Mouse (Mus musculus): ENCODE data around the gene Uqcr11. TPM values are rescaled to one million over a fixed set of nuclear protein-coding genes. Genes with fewer than 3 reads are reported as not detected.

Uqcr11 gene
- polyA plus RNA-seq (2015; fragmentation: Nextera tagmentation; extraction: Ambion mirVana), result 455 and 522 TPM in 2 replicates

DNA sequence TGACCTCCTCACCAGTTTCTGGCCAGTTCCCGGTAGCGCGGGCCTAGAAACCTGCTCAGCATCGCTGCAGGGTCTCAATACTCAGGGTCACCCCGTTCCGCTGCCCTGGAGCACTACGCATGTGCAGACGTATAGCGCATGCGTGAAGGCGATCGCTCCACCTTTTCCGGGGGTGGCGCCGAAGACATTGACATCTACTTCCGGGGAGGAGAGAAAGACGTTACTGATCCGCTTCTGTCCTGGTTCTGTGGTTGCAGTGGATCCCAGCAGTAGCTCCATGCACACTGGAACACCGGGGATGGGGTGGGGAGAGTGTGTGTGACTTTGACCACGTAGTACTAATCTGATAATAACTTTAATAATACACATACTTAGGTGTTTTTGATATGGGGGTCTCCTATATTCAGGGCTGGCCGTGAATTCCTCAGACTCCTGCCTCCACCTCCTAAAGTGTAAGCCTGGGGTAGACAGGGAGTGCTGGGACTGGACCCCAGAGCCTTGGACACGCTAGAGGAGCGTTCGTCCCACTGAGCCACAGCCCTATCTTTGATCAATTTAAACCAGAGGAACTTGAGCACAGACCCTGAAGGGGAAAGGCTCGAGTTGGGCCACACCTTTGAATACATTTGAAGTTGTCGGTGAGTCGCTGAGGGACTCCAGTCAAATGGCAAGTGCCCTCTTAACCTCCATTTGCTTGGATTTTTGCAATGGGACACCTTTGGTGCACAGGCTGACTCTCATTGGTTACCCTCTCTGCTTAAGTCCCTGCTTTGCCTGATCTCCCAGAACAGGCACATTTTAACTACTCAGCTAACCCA, at the start of gene Uqcr11:
Gene Uqcr11, minus strand, starts transcription at position 147 of the 818 bp plus-strand sequence.
- ATAC-seq, result peak; percentile 89
- 2% methylated on average over 27 of the region's 27 CpGs for WGBS

DNA sequence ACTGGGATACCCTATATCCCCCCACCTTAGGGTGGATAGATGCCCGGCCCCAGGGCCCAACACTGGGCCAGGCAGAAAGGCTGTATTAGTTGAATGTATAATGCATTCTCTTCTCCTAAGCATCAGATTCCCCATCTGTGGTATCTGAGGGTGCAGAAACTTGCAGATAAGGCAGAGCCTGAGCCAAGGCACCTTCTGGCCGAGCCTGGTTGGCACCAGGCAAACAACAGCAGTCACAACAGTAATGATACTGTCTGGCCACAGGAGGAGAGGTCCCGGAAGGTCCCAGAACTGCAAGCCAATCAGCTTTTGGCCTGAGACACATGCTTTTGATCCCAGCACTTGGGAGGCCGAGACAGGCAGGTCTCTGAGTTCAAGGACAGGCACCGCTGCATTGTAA, 49.1 kb upstream of the Uqcr11 start:
- H3K27me3 ChIP-seq (replicated peaks; ENCODE audit: control insufficient read depth, insufficient read depth, low read length), result no peaks in the 10 kb centered on the region
- H3K9me3 ChIP-seq (ENCODE audit: control insufficient read depth, low read length), result no peaks in the 10 kb centered on the region
- H3K27ac ChIP-seq (ENCODE audit: low read length), result no peak overlapping the region
- H3K36me3 ChIP-seq (ENCODE audit: control insufficient read depth, insufficient read depth), result no peaks in the 10 kb centered on the region
- H3K9ac ChIP-seq (replicated peaks; ENCODE audit: low read depth, low read length), result no peak overlapping the region
- H3K4me3 ChIP-seq (replicated peaks; ENCODE audit: low read length), result no peak overlapping the region
- H3K4me2 ChIP-seq (ENCODE audit: low read length), result no peak overlapping the region
- WGBS, result 80% methylated on average over 5 of the region's 5 CpGs
- no peaks in the 10 kb centered on the region for H3K4me1 ChIP-seq (replicated peaks; ENCODE audit: control insufficient read depth, insufficient read depth, low read length)
- ATAC-seq, result no peak

More for the DNA sequence above, at the start of gene Uqcr11:
- H3K4me1 ChIP-seq (replicated peaks; ENCODE audit: control insufficient read depth, insufficient read depth, low read length), result peaks cover 21% of the 10 kb centered on the region
- H3K27me3 ChIP-seq (replicated peaks; ENCODE audit: control insufficient read depth, insufficient read depth, low read length), result no peaks in the 10 kb centered on the region
- H3K27ac ChIP-seq (ENCODE audit: low read length), result peak within 1 kb of the TSS; percentile 74
- peak within 1 kb of the TSS; percentile 78 for H3K9ac ChIP-seq (replicated peaks; ENCODE audit: low read depth, low read length)
- H3K9me3 ChIP-seq (ENCODE audit: control insufficient read depth, low read length), result no peaks in the 10 kb centered on the region
- peak within 1 kb of the TSS; percentile 97 for H3K4me2 ChIP-seq (ENCODE audit: low read length)
- peak within 1 kb of the TSS; percentile 83 for H3K4me3 ChIP-seq (replicated peaks; ENCODE audit: low read length)
- peaks cover 23% of the 10 kb centered on the region for H3K36me3 ChIP-seq (ENCODE audit: control insufficient read depth, insufficient read depth)

DNA sequence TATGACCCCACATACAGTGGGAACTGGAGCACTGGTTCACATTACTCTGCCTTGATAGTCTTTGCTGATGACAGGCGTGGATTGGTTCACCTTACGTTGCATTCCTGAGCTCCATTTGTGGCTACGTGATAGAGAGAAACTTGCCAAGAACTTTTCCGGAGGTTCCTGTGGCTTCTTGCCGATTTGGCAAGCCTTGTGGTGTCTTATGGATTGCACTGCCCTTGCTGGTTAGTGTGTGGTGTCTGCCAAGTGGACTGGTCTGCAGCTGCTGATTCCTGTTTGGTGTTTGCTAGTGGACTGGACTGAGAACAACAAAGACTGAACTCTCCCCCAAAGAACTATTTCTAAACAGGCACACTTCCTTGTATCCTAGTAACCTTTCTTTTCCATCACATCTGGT, 48.2 kb upstream of the Uqcr11 start:
- Histone ChIP-seq H3K4me1 (replicated peaks; ENCODE audit: control insufficient read depth, insufficient read depth, low read length) (no peaks in the 10 kb centered on the region), H3K9ac (replicated peaks; ENCODE audit: low read depth, low read length) (no peak overlapping the region), H3K4me2 (ENCODE audit: low read length) (no peak overlapping the region), H3K9me3 (ENCODE audit: control insufficient read depth, low read length) (no peaks in the 10 kb centered on the region), H3K27ac (ENCODE audit: low read length) (no peak overlapping the region), H3K36me3 (ENCODE audit: control insufficient read depth, insufficient read depth) (no peaks in the 10 kb centered on the region), H3K27me3 (replicated peaks; ENCODE audit: control insufficient read depth, insufficient read depth, low read length) (0 out of 2 replicates have a peak, but pooled peaks cover 2% of the 10 kb centered on the region), H3K4me3 (replicated peaks; ENCODE audit: low read length) (no peak overlapping the region)
- no peak for ATAC-seq
- 86% methylated on average over 5 of the region's 5 CpGs for WGBS

DNA sequence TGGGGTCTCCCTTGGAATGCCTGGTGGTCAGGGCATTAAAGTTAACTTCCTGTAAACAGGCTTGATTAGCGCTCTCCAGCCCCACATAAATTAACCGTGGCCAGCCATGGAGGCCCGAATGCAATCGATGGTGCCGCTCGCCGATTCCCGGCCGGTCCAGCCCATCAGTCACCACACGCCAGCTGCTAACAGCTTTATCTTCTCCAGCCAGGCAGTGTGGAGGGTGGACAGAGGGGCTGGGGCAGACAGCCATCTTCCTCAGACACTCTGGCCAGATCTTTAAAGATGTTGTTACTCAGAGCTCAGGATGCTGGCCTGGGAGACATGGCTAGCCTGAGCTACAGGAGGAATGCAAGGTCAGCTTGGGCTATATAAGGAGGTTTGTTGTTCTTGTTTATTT, 47.0 kb upstream of the Uqcr11 start:
- no peak overlapping the region for H3K4me3 ChIP-seq (replicated peaks; ENCODE audit: low read length)
- 0 out of 2 replicates have a peak, but pooled peaks cover 2% of the 10 kb centered on the region for H3K27me3 ChIP-seq (replicated peaks; ENCODE audit: control insufficient read depth, insufficient read depth, low read length)
- no peak overlapping the region for H3K4me2 ChIP-seq (ENCODE audit: low read length)
- no peaks in the 10 kb centered on the region for H3K9me3 ChIP-seq (ENCODE audit: control insufficient read depth, low read length)
- no peaks in the 10 kb centered on the region for H3K4me1 ChIP-seq (replicated peaks; ENCODE audit: control insufficient read depth, insufficient read depth, low read length)
- H3K9ac ChIP-seq (replicated peaks; ENCODE audit: low read depth, low read length), result no peak overlapping the region
- H3K36me3 ChIP-seq (ENCODE audit: control insufficient read depth, insufficient read depth), result no peaks in the 10 kb centered on the region
- H3K27ac ChIP-seq (ENCODE audit: low read length), result no peak overlapping the region
- WGBS, result 81% methylated on average over 10 of the region's 10 CpGs
- ATAC-seq, result no peak

DNA sequence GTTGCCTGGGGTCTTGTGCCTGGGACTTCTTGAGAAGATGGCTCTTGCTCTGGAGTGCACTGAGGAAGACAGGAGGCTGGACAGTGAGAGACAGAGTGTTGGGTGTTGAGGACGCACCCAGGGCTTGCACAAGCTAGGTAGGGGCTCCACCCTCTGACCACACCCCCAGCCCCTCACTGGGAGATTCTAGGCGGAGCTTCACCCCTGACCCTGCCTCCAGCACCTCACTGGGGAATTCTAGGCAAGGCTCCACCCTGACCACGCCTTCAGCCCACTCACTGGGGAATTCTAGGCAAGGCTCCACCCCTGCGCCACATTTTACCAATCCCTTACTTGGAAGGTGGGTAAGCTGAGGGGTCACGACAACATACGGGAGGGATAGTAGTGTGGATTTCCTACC, 44.0 kb upstream of the Uqcr11 start:
- no peak overlapping the region for H3K9ac ChIP-seq (replicated peaks; ENCODE audit: low read depth, low read length)
- H3K4me3 ChIP-seq (replicated peaks; ENCODE audit: low read length), result no peak overlapping the region
- 6% methylated on average over 6 of the region's 6 CpGs for WGBS
- no peaks in the 10 kb centered on the region for H3K36me3 ChIP-seq (ENCODE audit: control insufficient read depth, insufficient read depth)
- ATAC-seq, result no peak
- no peaks in the 10 kb centered on the region for H3K9me3 ChIP-seq (ENCODE audit: control insufficient read depth, low read length)
- no peak overlapping the region for H3K27ac ChIP-seq (ENCODE audit: low read length)
- H3K4me1 ChIP-seq (replicated peaks; ENCODE audit: control insufficient read depth, insufficient read depth, low read length), result peaks cover 3% of the 10 kb centered on the region
- peaks cover 7% of the 10 kb centered on the region; the same call in 1 of the 2 replicates for H3K27me3 ChIP-seq (replicated peaks; ENCODE audit: control insufficient read depth, insufficient read depth, low read length)
- no peak overlapping the region for H3K4me2 ChIP-seq (ENCODE audit: low read length)

DNA sequence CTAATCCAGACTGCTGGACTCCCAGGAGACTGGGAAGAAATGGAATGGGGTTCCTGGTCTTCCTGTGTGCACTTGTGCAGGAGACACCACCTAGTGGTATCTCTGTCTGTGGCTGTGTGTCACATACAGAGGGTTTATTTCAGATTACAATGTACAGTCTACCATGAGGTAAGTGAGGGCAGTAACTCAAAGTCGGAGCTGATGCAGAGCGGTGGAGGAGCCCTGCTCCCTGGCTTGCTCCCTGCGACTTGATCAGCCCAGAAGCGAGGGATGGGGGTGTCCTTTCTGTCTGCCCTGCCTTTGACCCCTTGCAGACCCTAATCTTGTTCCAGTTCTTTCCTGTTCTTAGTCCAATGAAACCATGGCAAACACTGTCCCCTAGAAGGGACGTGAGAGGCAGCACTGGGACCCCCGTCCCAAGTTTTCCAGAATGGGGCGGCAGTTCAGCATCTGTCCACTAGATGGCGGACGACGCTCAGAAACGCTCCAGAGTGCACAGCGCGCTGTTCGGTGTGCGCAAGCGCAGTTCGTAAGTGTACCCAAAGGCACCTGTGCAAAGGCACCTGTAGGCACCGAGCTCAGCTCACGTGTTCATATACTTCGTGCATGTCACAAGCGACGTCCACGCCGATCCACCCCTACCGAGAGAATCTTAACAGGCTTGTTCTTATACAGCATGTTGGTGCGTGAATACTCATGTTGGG, 39.4 kb upstream of the Uqcr11 start:
- Histone ChIP-seq H3K36me3 (ENCODE audit: control insufficient read depth, insufficient read depth) (no peaks in the 10 kb centered on the region), H3K4me3 (replicated peaks; ENCODE audit: low read length) (peak overlapping the region; percentile 23), H3K27ac (ENCODE audit: low read length) (no peak overlapping the region), H3K4me1 (replicated peaks; ENCODE audit: control insufficient read depth, insufficient read depth, low read length) (peaks cover 6% of the 10 kb centered on the region), H3K27me3 (replicated peaks; ENCODE audit: control insufficient read depth, insufficient read depth, low read length) (peaks cover 14% of the 10 kb centered on the region), H3K9me3 (ENCODE audit: control insufficient read depth, low read length) (no peaks in the 10 kb centered on the region), H3K4me2 (ENCODE audit: low read length) (peak overlapping the region; percentile 45), H3K9ac (replicated peaks; ENCODE audit: low read depth, low read length) (no peak overlapping the region; the same call in 1 of the 2 replicates)
- peak; percentile 92 for ATAC-seq
- 7% methylated on average over 26 of the region's 26 CpGs for WGBS

DNA sequence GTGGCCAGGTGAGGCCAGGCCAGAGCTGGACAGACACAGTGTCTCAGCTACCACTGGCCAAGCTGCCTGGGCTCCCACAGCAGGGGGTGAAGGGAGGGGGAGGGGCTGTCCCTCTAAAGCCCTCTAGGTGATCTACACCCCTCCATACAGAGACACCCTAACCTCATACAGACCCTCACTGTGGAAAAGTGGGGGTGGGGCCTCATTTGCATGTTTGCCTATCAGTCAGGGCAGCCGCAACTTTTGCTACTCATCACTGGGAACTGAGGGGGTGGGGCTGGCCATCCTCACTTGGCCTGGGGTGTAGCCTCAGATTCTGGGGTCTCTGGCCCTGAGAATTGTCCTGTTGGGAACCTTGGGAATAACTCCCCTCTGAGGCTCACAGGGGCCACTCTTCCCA, 38.4 kb upstream of the Uqcr11 start:
- Histone ChIP-seq H3K4me2 (ENCODE audit: low read length) (no peak overlapping the region), H3K9ac (replicated peaks; ENCODE audit: low read depth, low read length) (no peak overlapping the region), H3K9me3 (ENCODE audit: control insufficient read depth, low read length) (no peaks in the 10 kb centered on the region), H3K27ac (ENCODE audit: low read length) (no peak overlapping the region), H3K4me3 (replicated peaks; ENCODE audit: low read length) (no peak overlapping the region), H3K36me3 (ENCODE audit: control insufficient read depth, insufficient read depth) (no peaks in the 10 kb centered on the region), H3K27me3 (replicated peaks; ENCODE audit: control insufficient read depth, insufficient read depth, low read length) (peaks cover 13% of the 10 kb centered on the region), H3K4me1 (replicated peaks; ENCODE audit: control insufficient read depth, insufficient read depth, low read length) (peaks cover 6% of the 10 kb centered on the region)
- no peak for ATAC-seq
- WGBS, result 45% methylated on average over 1 of the region's 1 CpGs

DNA sequence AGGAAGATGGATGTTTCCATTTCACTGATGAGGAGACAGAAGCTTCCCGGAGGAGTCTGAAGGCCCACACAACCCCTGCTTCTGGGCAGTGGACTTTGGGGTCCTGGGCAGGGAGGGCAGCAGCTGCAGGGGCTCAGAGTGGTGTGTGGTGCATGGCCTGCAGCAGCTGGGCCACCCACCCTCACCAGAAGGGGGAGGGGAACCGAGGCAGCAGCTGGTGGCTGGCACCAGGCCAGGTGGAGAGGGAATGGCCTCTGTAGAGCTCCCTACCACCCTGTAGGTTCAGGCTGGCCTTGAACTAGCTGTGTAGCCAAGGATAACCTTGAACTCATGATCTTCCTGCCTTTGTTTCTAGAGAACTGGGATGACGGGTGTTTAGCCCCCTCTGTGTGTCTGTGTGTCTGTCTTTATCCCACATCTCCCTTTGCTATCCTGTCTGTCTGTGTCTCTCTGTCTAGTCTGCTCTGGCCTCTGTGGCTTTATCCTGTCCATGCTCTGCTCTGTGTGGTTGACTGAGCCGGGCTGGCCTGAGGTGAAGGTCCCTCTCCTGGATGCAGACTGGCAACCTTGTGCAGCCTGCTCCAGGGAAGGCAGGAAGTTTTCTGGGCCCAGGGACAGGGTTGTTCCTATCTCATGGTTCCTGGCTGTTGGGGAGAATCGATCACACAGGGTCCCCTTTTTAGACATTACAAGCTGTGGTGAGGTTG, 37.9 kb upstream of the Uqcr11 start:
- H3K27me3 ChIP-seq (replicated peaks; ENCODE audit: control insufficient read depth, insufficient read depth, low read length), result peaks cover 11% of the 10 kb centered on the region
- WGBS, result 47% methylated on average over 5 of the region's 5 CpGs
- no peaks in the 10 kb centered on the region for H3K9me3 ChIP-seq (ENCODE audit: control insufficient read depth, low read length)
- no peak overlapping the region for H3K9ac ChIP-seq (replicated peaks; ENCODE audit: low read depth, low read length)
- H3K36me3 ChIP-seq (ENCODE audit: control insufficient read depth, insufficient read depth), result no peaks in the 10 kb centered on the region
- H3K27ac ChIP-seq (ENCODE audit: low read length), result no peak overlapping the region
- no peak for ATAC-seq
- H3K4me3 ChIP-seq (replicated peaks; ENCODE audit: low read length), result no peak overlapping the region
- H3K4me2 ChIP-seq (ENCODE audit: low read length), result no peak overlapping the region
- H3K4me1 ChIP-seq (replicated peaks; ENCODE audit: control insufficient read depth, insufficient read depth, low read length), result peaks cover 6% of the 10 kb centered on the region
